ENCODE assay signal across 11 mouse cellular contexts in genomic region chr13:24613927-24614780, GRCm38 (mm10). TPM values are rescaled to one million over a fixed set of nuclear protein-coding genes. Genes with fewer than 3 reads are reported as not detected.
DNase-seq lines count a peak whose midpoint lies in the region; ATAC-seq and TF ChIP-seq lines count a peak whose summit lies in the region.
"Had no signal": no experiment of that assay in that cellular context is flagged by ENCODE, and none has a peak within 500 bp of the region (broad histone marks: within the 10 kb centered on the region; RNA-seq: fewer than 3 reads in every experiment).

No protein-coding gene starts in this region.

- H3K36me3 ChIP-seq in liver, embryonic 16.5 days (ENCODE audit: control insufficient read depth, insufficient read depth): no peaks in the 10 kb centered on the region
- H3K36me3 ChIP-seq in midbrain, embryonic 13.5 days: no peaks in the 10 kb centered on the region
- no peaks in the 10 kb centered on the region for H3K36me3 ChIP-seq in intestine, embryonic 16.5 days (ENCODE audit: control insufficient read depth, insufficient read depth, low read length)

- intact Hi-C loops in gastrocnemius, adult 2 months (cut with DNase I): no loop called here

- H3K27me3 ChIP-seq in liver, embryonic 16.5 days (ENCODE audit: control insufficient read depth, insufficient read depth, low read depth, low read length): no peaks in the 10 kb centered on the region
- no peaks in the 10 kb centered on the region for H3K27me3 ChIP-seq in midbrain, embryonic 13.5 days
- H3K27me3 ChIP-seq in intestine, embryonic 16.5 days (replicated peaks; ENCODE audit: control insufficient read depth, insufficient read depth, low read length): no peaks in the 10 kb centered on the region

- peak; percentile 9 for ATAC-seq in CD4-positive, CD25-positive, alpha-beta regulatory T cell, adult 4 months
- ATAC-seq in liver, embryonic 16.5 days (ENCODE audit: low read depth): no peak
- ATAC-seq in megakaryocyte-erythroid progenitor cell, adult 5-6 weeks (replicated peaks; ENCODE audit: low FRiP score, low TSS enrichment, poor library complexity, severe bottlenecking): no peak
- no peak for ATAC-seq in midbrain, embryonic 13.5 days
- ATAC-seq in intestine, embryonic 16.5 days: no peak

- H3K9ac ChIP-seq in liver, embryonic 16.5 days (ENCODE audit: low read depth, low read length): peak overlapping the region; percentile 26; the same call in 1 of the 2 replicates
- H3K9ac ChIP-seq in midbrain, embryonic 13.5 days (replicated peaks): no peak overlapping the region
- no peak overlapping the region for H3K9ac ChIP-seq in intestine, embryonic 16.5 days (ENCODE audit: low read depth, low read length)

- no peak overlapping the region for H3K4me2 ChIP-seq in liver, embryonic 16.5 days (ENCODE audit: low read depth, low read length)
- H3K4me2 ChIP-seq in midbrain, embryonic 13.5 days (replicated peaks): no peak overlapping the region
- no peak overlapping the region for H3K4me2 ChIP-seq in intestine, embryonic 16.5 days (ENCODE audit: low read depth, low read length)

- no peak for DNase-seq in gastrocnemius, adult 2 months
- DNase-seq in gastrocnemius, postnatal 25 days: no peak
- peak; percentile 32 to 47 for DNase-seq in spleen, postnatal 14 days (ENCODE audit: low spot score in 2 of 2)
- DNase-seq: cerebellum, adult 2 months; kidney, adult 9 months; right cerebral cortex, postnatal 4 days had no signal

- no peaks in the 10 kb centered on the region for H3K9me3 ChIP-seq in liver, embryonic 16.5 days (replicated peaks; ENCODE audit: control insufficient read depth, low read length)
- no peaks in the 10 kb centered on the region for H3K9me3 ChIP-seq in midbrain, embryonic 13.5 days
- no peaks in the 10 kb centered on the region for H3K9me3 ChIP-seq in intestine, embryonic 16.5 days (ENCODE audit: control insufficient read depth, low read length)

- TF ChIP-seq CTCF in gastrocnemius, adult 2 months (IDR thresholded peaks at IDR 0.05): no peak

- no peak overlapping the region for H3K27ac ChIP-seq in gastrocnemius, adult 2 months
- H3K27ac ChIP-seq in liver, embryonic 16.5 days (ENCODE audit: low read length): peak overlapping the region; percentile 45; the same call in 1 of the 2 replicates
- H3K27ac ChIP-seq in midbrain, embryonic 13.5 days: no peak overlapping the region
- no peak overlapping the region for H3K27ac ChIP-seq in intestine, embryonic 16.5 days (ENCODE audit: low read length)

- H3K4me3 ChIP-seq in gastrocnemius, adult 2 months: 0 out of 2 replicates have a peak overlapping the region, but pooled peaks have one; percentile 17
- H3K4me3 ChIP-seq in liver, embryonic 16.5 days (ENCODE audit: low read depth, low read length): peak overlapping the region; percentile 32
- no peak overlapping the region for H3K4me3 ChIP-seq in midbrain, embryonic 13.5 days (replicated peaks)
- no peak overlapping the region for H3K4me3 ChIP-seq in intestine, embryonic 16.5 days (ENCODE audit: low read length)

- WGBS in liver, embryonic 16.5 days (ENCODE audit: insufficient replicate concordance): 42% methylated on average over 10 of the region's 10 CpGs
- 69% methylated on average over 10 of the region's 10 CpGs for WGBS in midbrain, embryonic 13.5 days
- WGBS in intestine, embryonic 16.5 days: 69% methylated on average over 10 of the region's 10 CpGs

- peaks cover 11% of the 10 kb centered on the region for H3K4me1 ChIP-seq in liver, embryonic 16.5 days (ENCODE audit: control insufficient read depth, low read depth, low read length)
- peaks cover 10% of the 10 kb centered on the region for H3K4me1 ChIP-seq in midbrain, embryonic 13.5 days (replicated peaks)
- peaks cover 6% of the 10 kb centered on the region; the same call in 1 of the 2 replicates for H3K4me1 ChIP-seq in intestine, embryonic 16.5 days (ENCODE audit: control insufficient read depth, insufficient read depth, low read length)

RNA-seq across cellular contexts. Expression of gene Ripor2, which starts 32.2 kb away (rescaled TPM):
- total RNA-seq in gastrocnemius, adult 2 months (2021): 1 to 10 TPM; 3.7 to 6.1 TPM
- 1 to 10 TPM; 2.8 to 4.9 TPM for total RNA-seq in gastrocnemius, postnatal 25 days (2021)
- 100 to 1,000 TPM; 228 to 281 TPM for polyA plus RNA-seq in CD4-positive, CD25-positive, alpha-beta regulatory T cell, adult 4 months (2017; shearing (Covaris generic))
- 3.2 and 4.4 TPM in 2 replicates for polyA plus RNA-seq in liver, embryonic 16.5 days (2015; fragmentation: Nextera tagmentation; extraction: Ambion mirVana)
- total RNA-seq in megakaryocyte-erythroid progenitor cell, adult 5-6 weeks (2014; fragmentation: Nextera tagmentation): 34.1 and 50.0 TPM in 2 replicates
- 24.7 and 32.6 TPM in 2 replicates for total RNA-seq in megakaryocyte-erythroid progenitor cell, adult 5-6 weeks (2017)
- 22.3 and 29.1 TPM in 2 replicates for polyA plus RNA-seq in midbrain, embryonic 13.5 days (2015; fragmentation: Nextera tagmentation; extraction: Ambion mirVana)
- 1.5 and 1.7 TPM in 2 replicates for polyA plus RNA-seq in intestine, embryonic 16.5 days (2015; fragmentation: Nextera tagmentation; extraction: Ambion mirVana)

Comparison
In these comparisons a context has a peak if more than half of its experiments do, and no peak if none do; other contexts are left out.
1. DNase-seq: peak in spleen, postnatal 14 days (2 of 2); none in gastrocnemius, adult 2 months (single experiment) and gastrocnemius, postnatal 25 days (single experiment).
2. H3K4me3 ChIP-seq: peak in gastrocnemius, adult 2 months (single experiment) and liver, embryonic 16.5 days (single experiment); none in midbrain, embryonic 13.5 days (single experiment) and intestine, embryonic 16.5 days (single experiment).